Mouse (Mus musculus) bone marrow macrophage, adult 2 months (primary cell): ENCODE measurements at regions not wholly inside any gene's neighbourhood (a gene's known extent, or its start where the extent isn't known, plus 50 kb on each side); places are given as distances from the start of the nearest gene placed in this dataset.

ENCODE experiments used
- H3K27ac ChIP-seq: 2 replicates; pipeline ENCODE4 v1.5.1; 2012; ENCODE audit warnings: low read depth, low read length; ENCODE audit not compliant: insufficient read depth
- H3K4me1 ChIP-seq: 2 replicates; pipeline ENCODE4 v1.6.1; 2012; ENCODE audit warnings: low read length; ENCODE audit not compliant: control insufficient read depth, insufficient read depth
- H3K4me3 ChIP-seq: 2 replicates; pipeline ENCODE4 v1.5.1; 2012; ENCODE audit warnings: mild to moderate bottlenecking, low read length, moderate library complexity; ENCODE audit not compliant: insufficient read depth
- CTCF ChIP-seq: IDR thresholded peaks from 2 replicates; pipeline ENCODE4 v1.5.1; 2012; ENCODE audit warnings: low read depth, mild to moderate bottlenecking, low read length, moderate library complexity
- POLR2A ChIP-seq: IDR thresholded peaks from 2 replicates; pipeline ENCODE4 v1.6.1; 2012; ENCODE audit warnings: mild to moderate bottlenecking, low read depth, low read length, borderline replicate concordance

DNA sequence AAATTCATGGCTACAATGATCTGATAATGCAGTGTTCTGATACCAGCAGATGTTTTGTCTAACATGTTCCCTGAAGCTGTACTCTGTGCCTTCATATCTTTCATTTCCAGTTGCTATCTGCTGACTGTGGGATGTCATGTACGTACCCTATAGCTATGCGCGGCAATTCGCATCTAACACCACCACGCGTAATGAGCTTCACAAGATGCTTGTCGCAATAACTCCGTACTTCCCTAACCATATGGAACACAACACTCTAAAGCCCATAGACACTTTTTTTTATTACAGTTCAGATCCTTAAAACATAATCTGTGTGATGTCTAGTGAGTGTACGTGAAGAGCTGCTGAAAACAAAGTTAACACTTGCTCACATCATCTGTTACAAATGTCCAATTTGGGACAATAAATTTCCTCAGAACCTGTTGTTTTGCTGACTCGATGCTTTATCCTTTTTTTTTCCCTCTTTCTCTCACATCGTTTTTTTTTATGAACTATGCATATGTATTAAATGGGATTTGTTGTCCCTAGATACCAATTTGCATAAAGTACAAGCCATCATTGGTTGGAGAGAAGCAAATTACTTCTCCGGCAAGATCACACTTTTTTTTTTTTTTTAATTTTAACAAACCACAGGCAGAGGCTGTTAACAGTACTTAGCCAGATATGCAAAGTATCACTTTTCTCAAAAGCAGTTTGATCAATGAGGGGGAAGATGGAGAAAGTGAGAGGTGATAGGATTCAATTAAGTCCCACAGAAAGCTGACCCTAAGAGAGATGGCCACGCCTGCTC is 922.9 kb downstream of the 5730522E02Rik start:
- H3K4me3 ChIP-seq: no peak overlapping the region
- no peaks in the 10 kb centered on the region for H3K4me1 ChIP-seq
- TF ChIP-seq POLR2A (no peak), CTCF (no peak)
- no peak overlapping the region for H3K27ac ChIP-seq

- Histone ChIP-seq H3K4me3 (no peak overlapping the region), H3K4me1 (no peaks in the 10 kb centered on the region), H3K27ac (no peak overlapping the region)
- TF ChIP-seq POLR2A (no peak), CTCF (no peak)
These were observed 940.5 kb downstream of the 5730522E02Rik start for GRCm38 (mm10) chr11:25269936-25270540.

DNA sequence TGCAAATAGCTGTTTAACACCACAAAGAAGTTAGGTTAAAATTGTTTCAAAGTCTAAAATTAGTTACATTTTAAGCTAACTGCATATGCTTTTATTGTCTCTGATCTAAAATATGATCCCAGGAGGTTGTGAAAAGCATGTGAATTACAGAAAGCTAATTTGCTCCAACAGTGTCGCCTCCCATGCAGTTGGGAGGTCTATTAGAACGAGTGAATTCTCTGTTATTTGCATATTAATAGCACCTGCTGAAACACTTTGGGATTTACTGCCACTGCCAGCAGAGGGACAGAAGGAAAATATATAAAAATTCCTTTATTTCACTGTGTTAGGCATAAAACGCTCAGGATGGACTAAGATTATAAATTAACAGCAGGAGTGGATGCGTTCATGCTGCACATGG is 947.7 kb downstream of the 5730522E02Rik start:
- no peak for TF ChIP-seq POLR2A
- no peak for TF ChIP-seq CTCF
- no peaks in the 10 kb centered on the region for H3K4me1 ChIP-seq
- no peak overlapping the region for H3K27ac ChIP-seq
- H3K4me3 ChIP-seq: no peak overlapping the region

- Histone ChIP-seq H3K27ac (no peak overlapping the region), H3K4me3 (no peak overlapping the region), H3K4me1 (no peaks in the 10 kb centered on the region)
- TF ChIP-seq CTCF (no peak), POLR2A (no peak)
These were observed 950.9 kb downstream of the 5730522E02Rik start for GRCm38 (mm10) chr11:25259691-25260090.

DNA sequence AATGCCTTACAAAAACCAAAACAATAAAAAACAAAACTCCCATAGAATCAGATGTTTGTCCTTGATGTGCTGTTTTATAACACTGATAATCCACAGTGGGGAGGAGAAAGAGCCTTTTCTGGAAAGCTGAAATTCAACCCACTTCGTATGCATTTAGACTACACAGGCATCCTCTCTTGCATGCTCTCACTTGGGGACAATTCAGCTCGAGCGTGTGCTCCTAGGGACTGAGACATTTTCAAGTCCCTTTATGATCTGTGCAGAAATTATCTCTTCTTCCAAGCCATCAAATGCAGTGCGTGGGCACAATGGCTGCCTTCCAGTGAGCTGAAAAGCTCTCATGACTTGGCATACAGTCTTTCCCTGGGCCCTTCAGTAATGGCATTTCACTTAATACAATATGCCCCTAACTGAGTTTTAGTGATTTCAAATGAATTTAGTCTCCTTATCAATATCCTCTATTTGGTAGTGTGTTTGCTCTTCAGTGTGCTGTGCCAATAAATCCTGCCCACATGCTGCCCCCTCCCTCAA is 977.1 kb downstream of the 5730522E02Rik start:
- Histone ChIP-seq H3K4me3 (no peak overlapping the region), H3K27ac (no peak overlapping the region), H3K4me1 (no peaks in the 10 kb centered on the region)
- TF ChIP-seq POLR2A (no peak), CTCF (no peak)
